Mouse (Mus musculus) telencephalon, adult 2 months (tissue): ENCODE results near the gene Bloc1s1.

Experiments
- DNase-seq: peaks from one replicate; pipeline ENCODE4 v3.0.0-alpha.2; 2011; ENCODE audit warnings: low read depth, low spot score

Bloc1s1 gene

GRCm38 (mm10) chr10:128908778-128909448, 14.9 kb downstream of the Bloc1s1 start:
- no peak for DNase-seq

- DNase-seq, result no peak
Observed at GRCm38 (mm10) chr10:128904812-128905211, 19.0 kb downstream of the Bloc1s1 start.

- no peak for DNase-seq
Observed at GRCm38 (mm10) chr10:128902409-128902988, 21.3 kb downstream of the Bloc1s1 start.

GRCm38 (mm10) chr10:128901409-128901808, 22.4 kb downstream of the Bloc1s1 start:
- DNase-seq, result no peak

- DNase-seq, result no peak
Observed at GRCm38 (mm10) chr10:128900698-128901097, 23.1 kb downstream of the Bloc1s1 start, which contains the start of gene Cd63. Gene Cd63 (plus strand): TSS chr10:128900989.

GRCm38 (mm10) chr10:128899759-128900490, 23.9 kb downstream of the Bloc1s1 start:
- DNase-seq, result no peak

GRCm38 (mm10) chr10:128897501-128897900, 26.3 kb downstream of the Bloc1s1 start:
- peak; percentile 64 for DNase-seq

- DNase-seq, result no peak
Observed at GRCm38 (mm10) chr10:128896807-128897206, 27.0 kb downstream of the Bloc1s1 start.

- DNase-seq, result no peak
Observed at GRCm38 (mm10) chr10:128895952-128896693, 27.7 kb downstream of the Bloc1s1 start.

- peak; percentile 70 for DNase-seq
Observed at GRCm38 (mm10) chr10:128895437-128895836, 28.4 kb downstream of the Bloc1s1 start.

GRCm38 (mm10) chr10:128892246-128892645, 31.6 kb downstream of the Bloc1s1 start:
- DNase-seq, result no peak

GRCm38 (mm10) chr10:128891296-128892094, 32.3 kb downstream of the Bloc1s1 start, which contains the start of gene Gdf11:
Gene Gdf11 (minus strand): TSS chr10:128891718.
- DNase-seq, result no peak

- no peak for DNase-seq
Observed at GRCm38 (mm10) chr10:128890383-128891295, 33.2 kb downstream of the Bloc1s1 start.

- no peak for DNase-seq
Observed at GRCm38 (mm10) chr10:128889846-128890245, 34.0 kb downstream of the Bloc1s1 start.

- no peak for DNase-seq
Observed at GRCm38 (mm10) chr10:128888941-128889827, 34.7 kb downstream of the Bloc1s1 start.

- no peak for DNase-seq
Observed at GRCm38 (mm10) chr10:128882067-128882466, 41.8 kb downstream of the Bloc1s1 start.

GRCm38 (mm10) chr10:128878811-128879210, 45.0 kb downstream of the Bloc1s1 start:
- no peak for DNase-seq

GRCm38 (mm10) chr10:128878291-128878690, 45.5 kb downstream of the Bloc1s1 start:
- DNase-seq, result no peak

GRCm38 (mm10) chr10:128870341-128870740, 53.5 kb downstream of the Bloc1s1 start:
- DNase-seq, result no peak
